Mouse (Mus musculus) hindbrain, embryonic 12.5 days (tissue): ENCODE results near the gene Nek7. TPM values are rescaled to one million over a fixed set of nuclear protein-coding genes. Genes with fewer than 3 reads are reported as not detected.

ENCODE experiments used
- ATAC-seq: fragments of 200-750 bp; cut with Nextera tagmentation; 2 replicates; pipeline ENCODE4 v1.8.0; 2017; ENCODE audit warnings: moderate TSS enrichment; ENCODE audit not compliant: low FRiP score
- H3K27ac ChIP-seq: fragments of 300-500 bp; sonication (generic); 2 replicates; pipeline ENCODE4 v1.5.1; 2016; ENCODE audit warnings: mild to moderate bottlenecking
- H3K27me3 ChIP-seq: fragments of 300-500 bp; sonication (generic); 2 replicates; pipeline ENCODE4 v1.6.1; 2016; ENCODE audit warnings: mild to moderate bottlenecking
- H3K36me3 ChIP-seq: fragments of 300-500 bp; sonication (generic); 2 replicates; pipeline ENCODE4 v1.6.1; 2016; ENCODE audit warnings: mild to moderate bottlenecking
- H3K4me1 ChIP-seq: fragments of 300-500 bp; sonication (generic); 2 replicates; pipeline ENCODE4 v1.6.1; 2016
- H3K4me2 ChIP-seq: fragments of 300-500 bp; sonication (generic); replicated peaks from 2 replicates; pipeline ENCODE4 v1.6.1; 2016; ENCODE audit warnings: mild to moderate bottlenecking
- H3K4me3 ChIP-seq: fragments of 300-500 bp; sonication (generic); 2 replicates; pipeline ENCODE4 v1.5.1; 2016; ENCODE audit warnings: mild to moderate bottlenecking
- H3K9ac ChIP-seq: fragments of 300-500 bp; sonication (generic); 2 replicates; pipeline ENCODE4 v1.6.1; 2016; ENCODE audit warnings: mild to moderate bottlenecking, moderate library complexity
- H3K9me3 ChIP-seq: fragments of 300-500 bp; sonication (generic); replicated peaks from 2 replicates; pipeline ENCODE4 v1.6.1; 2016; ENCODE audit warnings: mild to moderate bottlenecking
- WGBS: fragments of 180-500 bp; shearing (Covaris S2); methylation state at CpG from one replicate; pipeline ENCODE4 v1.1.7; 2016; 5-methylcytosine and 5-hydroxymethylcytosine counted together
- polyA plus RNA-seq: library from polyadenylated mRNA; unstranded; fragments of >200 nt; fragmentation: Nextera tagmentation; extraction: Ambion mirVana; gene quantifications from 2 replicates; pipeline ENCODE4 v1.2.1, GENCODE M21; 2016

The Nek7 gene
- polyA plus RNA-seq, 1 experiment from 2014 or later: 23.2 TPM

DNA sequence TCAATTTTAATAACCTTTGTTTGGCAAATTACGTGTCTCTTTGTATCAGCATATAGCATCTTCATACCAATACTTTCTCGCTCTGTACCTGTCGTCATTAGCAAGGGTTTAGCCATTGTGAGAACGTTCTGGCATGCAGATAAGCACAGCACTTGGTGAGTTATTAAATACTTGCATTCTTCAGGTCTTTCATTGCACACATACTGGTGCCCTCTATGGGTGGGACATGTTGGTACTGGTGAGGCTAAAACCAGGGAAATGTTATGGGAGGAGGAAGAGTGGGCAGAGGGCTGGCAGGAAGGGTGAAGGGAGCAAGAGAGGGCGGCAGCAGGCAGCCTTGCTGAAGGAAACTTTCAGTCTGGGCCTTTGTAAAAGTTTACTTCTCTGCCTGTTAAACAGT lies 132.4 kb downstream of the Nek7 start:
- H3K4me1 ChIP-seq: no peaks in the 10 kb centered on the region
- 89% methylated on average over 5 of the region's 5 CpGs for WGBS

DNA sequence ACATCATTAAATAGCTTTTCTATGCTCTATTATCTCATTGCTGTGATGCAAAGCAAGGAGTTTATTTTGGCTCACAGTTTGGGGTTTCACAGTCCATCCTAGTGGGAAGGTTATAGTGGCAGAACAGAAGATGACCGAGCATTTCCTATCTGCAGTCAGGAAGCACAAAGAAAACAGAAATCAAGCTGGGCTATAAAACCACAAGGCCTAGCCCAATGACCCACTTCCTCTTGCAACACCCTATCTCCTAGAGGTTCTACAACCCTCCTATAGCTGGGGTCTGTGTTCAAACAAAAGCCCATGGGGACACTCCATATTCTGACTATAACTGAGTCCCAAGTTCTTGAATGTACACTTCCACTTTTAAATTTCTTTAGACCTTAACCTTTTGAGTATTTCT lies 139.2 kb downstream of the Nek7 start:
- H3K9ac ChIP-seq: no peak overlapping the region
- H3K4me1 ChIP-seq: no peaks in the 10 kb centered on the region
- ATAC-seq: no peak
- no peak overlapping the region for H3K27ac ChIP-seq
- no peak overlapping the region for H3K4me3 ChIP-seq
- peaks cover 4% of the 10 kb centered on the region; the same call in 1 of the 2 replicates for H3K9me3 ChIP-seq
- H3K27me3 ChIP-seq: no peaks in the 10 kb centered on the region
- WGBS: 100% methylated on average over 1 of the region's 1 CpGs
- H3K36me3 ChIP-seq: no peaks in the 10 kb centered on the region
- no peak overlapping the region for H3K4me2 ChIP-seq

More for the DNA sequence above, 132.4 kb downstream of the Nek7 start:
- Histone ChIP-seq H3K9ac (no peak overlapping the region), H3K27ac (no peak overlapping the region), H3K4me2 (no peak overlapping the region), H3K36me3 (no peaks in the 10 kb centered on the region), H3K27me3 (no peaks in the 10 kb centered on the region), H3K9me3 (no peaks in the 10 kb centered on the region), H3K4me3 (no peak overlapping the region)
- no peak for ATAC-seq

GRCm38 (mm10) chr1:138465352-138465751 lies 154.6 kb downstream of the Nek7 start:
- Histone ChIP-seq H3K4me3 (no peak overlapping the region), H3K27ac (no peak overlapping the region), H3K4me2 (no peak overlapping the region), H3K9me3 (no peaks in the 10 kb centered on the region; the same call in 1 of the 2 replicates), H3K9ac (no peak overlapping the region), H3K27me3 (no peaks in the 10 kb centered on the region), H3K36me3 (no peaks in the 10 kb centered on the region), H3K4me1 (no peaks in the 10 kb centered on the region)
- ATAC-seq: no peak
- 64% methylated on average over 2 of the region's 2 CpGs for WGBS

DNA sequence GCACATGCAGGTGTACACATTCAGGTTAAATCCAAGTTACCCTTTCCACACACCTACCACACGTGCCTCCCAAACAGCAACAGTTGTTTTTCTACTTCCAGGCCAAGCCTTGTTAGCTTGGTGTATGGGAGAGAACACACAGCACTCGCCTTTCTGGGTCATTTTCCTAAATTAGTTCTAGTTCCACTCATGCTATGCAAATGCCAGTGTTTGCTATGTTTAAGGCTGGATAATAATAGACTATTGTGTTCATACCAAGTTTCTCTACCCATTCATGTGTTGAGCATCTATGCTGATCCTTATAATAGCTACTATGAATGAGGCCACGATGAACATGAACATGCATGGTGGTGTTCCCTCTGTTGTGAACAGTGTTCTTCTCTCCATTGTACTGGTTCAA lies 158.5 kb downstream of the Nek7 start:
- 79% methylated on average over 3 of the region's 3 CpGs for WGBS
- H3K9ac ChIP-seq: no peak overlapping the region
- H3K4me2 ChIP-seq: no peak overlapping the region
- H3K27me3 ChIP-seq: no peaks in the 10 kb centered on the region
- H3K4me3 ChIP-seq: no peak overlapping the region
- no peaks in the 10 kb centered on the region; the same call in 1 of the 2 replicates for H3K9me3 ChIP-seq
- no peak overlapping the region for H3K27ac ChIP-seq
- no peaks in the 10 kb centered on the region for H3K4me1 ChIP-seq
- no peaks in the 10 kb centered on the region for H3K36me3 ChIP-seq
- no peak for ATAC-seq

DNA sequence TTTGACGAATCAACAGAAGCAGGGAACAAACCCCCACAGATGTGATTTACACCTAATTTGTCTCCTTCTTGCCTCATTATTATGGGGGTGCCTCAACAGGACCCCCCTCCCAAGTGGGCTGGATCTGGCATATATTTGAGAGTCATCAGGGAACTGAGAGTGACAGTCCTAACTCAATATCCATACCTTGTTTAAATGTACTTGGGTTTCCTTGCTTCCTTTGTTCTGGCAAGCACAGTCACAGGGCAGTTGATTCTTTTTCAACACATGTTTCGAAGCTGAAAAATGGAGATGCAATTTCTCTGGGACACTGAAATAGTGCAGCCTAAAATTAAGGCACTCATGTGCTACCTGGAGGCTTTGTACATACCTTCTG lies 170.5 kb downstream of the Nek7 start:
- ATAC-seq: no peak
- peak overlapping the region; percentile 44 for H3K27ac ChIP-seq

GRCm38 (mm10) chr1:138448635-138449475 lies 171.1 kb downstream of the Nek7 start:
- ATAC-seq: no peak
- H3K9ac ChIP-seq: peak overlapping the region; percentile 27; the same call in 1 of the 2 replicates
- no peaks in the 10 kb centered on the region for H3K9me3 ChIP-seq
- 0 out of 2 replicates have a peak overlapping the region, but pooled peaks have one; percentile 4 for H3K4me2 ChIP-seq
- no peaks in the 10 kb centered on the region for H3K27me3 ChIP-seq
- H3K4me1 ChIP-seq: no peaks in the 10 kb centered on the region; the same call in 1 of the 2 replicates
- peak overlapping the region; percentile 44; the same call in 1 of the 2 replicates for H3K27ac ChIP-seq
- 66% methylated on average over 15 of the region's 15 CpGs for WGBS
- no peaks in the 10 kb centered on the region for H3K36me3 ChIP-seq
- no peak overlapping the region for H3K4me3 ChIP-seq

More for the DNA sequence above, 170.5 kb downstream of the Nek7 start:
- no peaks in the 10 kb centered on the region for H3K9me3 ChIP-seq
- peak overlapping the region; percentile 27; the same call in 1 of the 2 replicates for H3K9ac ChIP-seq
- WGBS: 67% methylated on average over 2 of the region's 2 CpGs
- H3K4me2 ChIP-seq: no peak overlapping the region
- no peaks in the 10 kb centered on the region; the same call in 1 of the 2 replicates for H3K4me1 ChIP-seq
- H3K27me3 ChIP-seq: no peaks in the 10 kb centered on the region
- H3K4me3 ChIP-seq: no peak overlapping the region
- H3K36me3 ChIP-seq: no peaks in the 10 kb centered on the region

GRCm38 (mm10) chr1:138446846-138447245 lies 173.1 kb downstream of the Nek7 start:
- WGBS: 84% methylated on average over 1 of the region's 1 CpGs
- Histone ChIP-seq H3K27me3 (no peaks in the 10 kb centered on the region), H3K36me3 (no peaks in the 10 kb centered on the region), H3K9ac (no peak overlapping the region), H3K4me2 (no peak overlapping the region), H3K9me3 (no peaks in the 10 kb centered on the region), H3K4me3 (no peak overlapping the region), H3K4me1 (no peaks in the 10 kb centered on the region; the same call in 1 of the 2 replicates), H3K27ac (no peak overlapping the region)
- no peak for ATAC-seq

Other genes starting within 250 kb of the Nek7 start
- gene Lhx9, start 228.4 kb upstream of the Nek7 start, polyA plus RNA-seq: 22.7 and 25.8 TPM in 2 replicates
- gene 2310009B15Rik, start 236.7 kb upstream of the Nek7 start, polyA plus RNA-seq: 41.5 and 46.2 TPM in 2 replicates